Mouse (Mus musculus) heart, embryonic 13.5 days (tissue): Measurements from ENCODE around the gene Ago1. TPM values are rescaled to one million over a fixed set of nuclear protein-coding genes. Genes with fewer than 3 reads are reported as not detected.

Experiments
- polyA plus RNA-seq: library from polyadenylated mRNA; unstranded; fragments of >200 nt; fragmentation: Nextera tagmentation; extraction: Ambion mirVana; gene quantifications from 2 replicates; pipeline ENCODE4 v1.2.1, GENCODE M21; 2015

Ago1 gene
- polyA plus RNA-seq, 1 experiment from 2014 or later: 2.7 TPM

Other genes starting within 250 kb of the Ago1 start
- gene Map7d1, start 212.2 kb downstream of the Ago1 start, polyA plus RNA-seq: 36.7 and 37.1 TPM in 2 replicates
- 68.5 and 74.5 TPM in 2 replicates for gene Trappc3, start 206.3 kb downstream of the Ago1 start, polyA plus RNA-seq
- 4.2 and 4.9 TPM in 2 replicates for gene Col8a2, start 181.8 kb downstream of the Ago1 start, polyA plus RNA-seq
- gene Adprhl2, start 146.9 kb downstream of the Ago1 start, polyA plus RNA-seq: 40.5 and 44.6 TPM in 2 replicates
- 1.7 and 2.4 TPM in 2 replicates for gene Tekt2, start 142.9 kb downstream of the Ago1 start, polyA plus RNA-seq
- 10.4 and 10.6 TPM in 2 replicates for gene Ago3, start 39.0 kb downstream of the Ago1 start, polyA plus RNA-seq
- gene Ago4, start 64.9 kb upstream of the Ago1 start, polyA plus RNA-seq: 0.75 and 1.1 TPM in 2 replicates
- gene Clspn, start 88.4 kb upstream of the Ago1 start, polyA plus RNA-seq: 22.4 and 24.5 TPM in 2 replicates
- gene 5730409E04Rik, start 141.2 kb upstream of the Ago1 start, polyA plus RNA-seq: 1.4 and 1.8 TPM in 2 replicates
- gene Psmb2, start 209.0 kb upstream of the Ago1 start, polyA plus RNA-seq: 372 and 437 TPM in 2 replicates